ENCODE assay signal across 22 mouse cellular contexts in genomic region chr6:129184788-129185187, GRCm38 (mm10). TPM values are rescaled to one million over a fixed set of nuclear protein-coding genes. Genes with fewer than 3 reads are reported as not detected.
DNase-seq lines count a peak whose midpoint lies in the region; ATAC-seq and TF ChIP-seq lines count a peak whose summit lies in the region.
"Had no signal": no experiment of that assay in that cellular context is flagged by ENCODE, and none has a peak within 500 bp of the region (broad histone marks: within the 10 kb centered on the region; RNA-seq: fewer than 3 reads in every experiment).

No protein-coding gene starts in this region.

- TF ChIP-seq CTCF in kidney, postnatal 0 days (IDR thresholded peaks at IDR 0.05; ENCODE audit: low read depth) = no peak
- TF ChIP-seq CTCF in lung, postnatal 0 days (IDR thresholded peaks at IDR 0.05) = no peak
- TF ChIP-seq CTCF in embryonic fibroblast, embryonic 13.5 days (IDR thresholded peaks at IDR 0.05; ENCODE audit: borderline replicate concordance, insufficient read depth, low read length) = no peak
- TF ChIP-seq CTCF in stomach, postnatal 0 days (IDR thresholded peaks at IDR 0.05; ENCODE audit: low read depth) = no peak

- H3K27me3 ChIP-seq in kidney, postnatal 0 days (ENCODE audit: insufficient read depth, low read length) = no peaks in the 10 kb centered on the region
- H3K27me3 ChIP-seq in lung, postnatal 0 days (replicated peaks; ENCODE audit: insufficient read depth, low read length) = no peaks in the 10 kb centered on the region
- no peaks in the 10 kb centered on the region for H3K27me3 ChIP-seq in stomach, postnatal 0 days (ENCODE audit: control insufficient read depth, insufficient read depth, low read length)
- H3K27me3 ChIP-seq: forebrain, embryonic 13.5 days; heart, embryonic 13.5 days; liver, embryonic 15.5 days; neural tube, embryonic 15.5 days; Patski had no signal

- H3K9ac ChIP-seq in kidney, postnatal 0 days (ENCODE audit: low read depth, low read length) = no peak overlapping the region
- H3K9ac ChIP-seq in lung, postnatal 0 days (replicated peaks; ENCODE audit: low read depth) = 0 out of 2 replicates have a peak overlapping the region, but pooled peaks have one; percentile 16
- H3K9ac ChIP-seq in stomach, postnatal 0 days (ENCODE audit: low read length) = no peak overlapping the region
- H3K9ac ChIP-seq: forebrain, embryonic 13.5 days; heart, embryonic 13.5 days; liver, embryonic 15.5 days; neural tube, embryonic 15.5 days had no signal

- TF ChIP-seq EP300 in lung, postnatal 0 days (IDR thresholded peaks at IDR 0.05) = no peak
- no peak for TF ChIP-seq EP300 in stomach, postnatal 0 days (optimal IDR thresholded peaks at IDR 0.05)

- no peaks in the 10 kb centered on the region for H3K9me3 ChIP-seq in kidney, postnatal 0 days (replicated peaks; ENCODE audit: low read length)
- no peaks in the 10 kb centered on the region for H3K9me3 ChIP-seq in lung, postnatal 0 days (ENCODE audit: low read length)
- H3K9me3 ChIP-seq in stomach, postnatal 0 days (ENCODE audit: control insufficient read depth, low read length) = no peaks in the 10 kb centered on the region
- H3K9me3 ChIP-seq: forebrain, embryonic 13.5 days; heart, embryonic 13.5 days; liver, embryonic 15.5 days; neural tube, embryonic 15.5 days had no signal

- ATAC-seq in kidney, postnatal 0 days (replicated peaks; ENCODE audit: low FRiP score, low read depth) = no peak
- ATAC-seq in lung, postnatal 0 days = no peak
- ATAC-seq in stomach, postnatal 0 days (ENCODE audit: low FRiP score, low TSS enrichment) = no peak
- ATAC-seq: forebrain, embryonic 13.5 days; hindbrain, postnatal 0 days; Patski had no signal

- no peak overlapping the region for H3K27ac ChIP-seq in kidney, postnatal 0 days
- peak overlapping the region; percentile 38; the same call in 1 of the 2 replicates for H3K27ac ChIP-seq in lung, postnatal 0 days (ENCODE audit: low read length)
- H3K27ac ChIP-seq in embryonic fibroblast, embryonic 13.5 days (ENCODE audit: insufficient read depth, low read length) = peak overlapping the region; percentile 82
- H3K27ac ChIP-seq in stomach, postnatal 0 days (replicated peaks) = no peak overlapping the region
- H3K27ac ChIP-seq: forebrain, embryonic 13.5 days; heart, embryonic 13.5 days; hindbrain, postnatal 0 days; left cerebral cortex, adult 2 months; liver, embryonic 15.5 days; neural tube, embryonic 15.5 days had no signal

- WGBS in kidney, postnatal 0 days = 84% methylated on average over 5 of the region's 5 CpGs
- WGBS in lung, postnatal 0 days = 59% methylated on average over 5 of the region's 5 CpGs
- WGBS in stomach, postnatal 0 days = 65% methylated on average over 5 of the region's 5 CpGs

- H3K4me3 ChIP-seq in kidney, postnatal 0 days (replicated peaks; ENCODE audit: low read depth, low read length) = no peak overlapping the region
- H3K4me3 ChIP-seq in lung, postnatal 0 days (ENCODE audit: low read depth, low read length) = no peak overlapping the region
- peak overlapping the region; percentile 9; the same call in 1 of the 2 replicates for H3K4me3 ChIP-seq in embryonic fibroblast, embryonic 13.5 days (ENCODE audit: insufficient read depth, low read length)
- H3K4me3 ChIP-seq in stomach, postnatal 0 days (ENCODE audit: low read depth, low read length) = no peak overlapping the region
- H3K4me3 ChIP-seq: forebrain, embryonic 13.5 days; heart, embryonic 13.5 days; left cerebral cortex, adult 2 months; liver, embryonic 15.5 days; neural tube, embryonic 15.5 days had no signal

- H3K4me1 ChIP-seq in kidney, postnatal 0 days (replicated peaks; ENCODE audit: insufficient read depth, low read length) = no peaks in the 10 kb centered on the region
- H3K4me1 ChIP-seq in lung, postnatal 0 days (ENCODE audit: insufficient read depth, low read depth, low read length) = no peaks in the 10 kb centered on the region
- H3K4me1 ChIP-seq in embryonic fibroblast, embryonic 13.5 days (ENCODE audit: control insufficient read depth, insufficient read depth, low read length) = 0 out of 2 replicates have a peak, but pooled peaks cover 2% of the 10 kb centered on the region
- H3K4me1 ChIP-seq in stomach, postnatal 0 days (replicated peaks; ENCODE audit: control insufficient read depth, insufficient read depth) = no peaks in the 10 kb centered on the region
- H3K4me1 ChIP-seq: liver, embryonic 15.5 days had no signal

- H3K36me3 ChIP-seq in kidney, postnatal 0 days (ENCODE audit: insufficient read depth, low read length) = peaks cover 12% of the 10 kb centered on the region; the same call in 1 of the 2 replicates
- H3K36me3 ChIP-seq in lung, postnatal 0 days (ENCODE audit: insufficient read depth, low read length) = peaks cover 24% of the 10 kb centered on the region; the same call in 1 of the 2 replicates
- peaks cover 10% of the 10 kb centered on the region; the same call in 1 of the 2 replicates for H3K36me3 ChIP-seq in stomach, postnatal 0 days (ENCODE audit: control insufficient read depth, insufficient read depth, low read length)
- H3K36me3 ChIP-seq: neural tube, embryonic 15.5 days had no signal

- TF ChIP-seq POLR2A in embryonic fibroblast, embryonic 13.5 days (IDR thresholded peaks at IDR 0.05; ENCODE audit: low read depth, low read length) = no peak

- DNase-seq in kidney, postnatal 0 days (ENCODE audit: low spot score) = no peak
- no peak for DNase-seq in kidney, postnatal 10 days
- DNase-seq in lung, postnatal 0 days (ENCODE audit: low spot score) = no peak
- no peak for DNase-seq in lung, postnatal 25 days (ENCODE audit: low spot score)
- no peak for DNase-seq in stomach, postnatal 0 days (ENCODE audit: low spot score)
- DNase-seq in embryo, embryonic 9.5 days (ENCODE audit: extremely low spot score) = no peak
- DNase-seq: adrenal gland, postnatal 36 days; B cell, adult 2 months; cerebellum, adult 9-11 months; embryo, embryonic 11 days; right cerebral cortex, postnatal 25 days; thymus, adult 18-20 months had no signal

- peak overlapping the region; percentile 37; the same call in 1 of the 2 replicates for H3K4me2 ChIP-seq in kidney, postnatal 0 days (ENCODE audit: low read length)
- peak overlapping the region; percentile 61; the same call in 1 of the 2 replicates for H3K4me2 ChIP-seq in lung, postnatal 0 days (replicated peaks; ENCODE audit: low read depth, low read length)
- H3K4me2 ChIP-seq in stomach, postnatal 0 days (replicated peaks; ENCODE audit: low read depth) = peak overlapping the region; percentile 6; the same call in 1 of the 2 replicates
- H3K4me2 ChIP-seq: forebrain, embryonic 13.5 days; heart, embryonic 13.5 days; liver, embryonic 15.5 days; midbrain, embryonic 11.5 days; neural tube, embryonic 15.5 days had no signal

RNA-seq across cellular contexts. Expression of gene Clec2d, which starts 4.4 kb away (rescaled TPM):
- polyA plus RNA-seq in kidney, postnatal 0 days (2015; fragmentation: Nextera tagmentation; extraction: Ambion mirVana) = 1.0 and 1.4 TPM in 2 replicates
- polyA plus RNA-seq in lung, postnatal 0 days (2015; fragmentation: Nextera tagmentation; extraction: Ambion mirVana) = 4.5 and 5.1 TPM in 2 replicates
- polyA plus RNA-seq in embryonic fibroblast, embryonic 13.5 days (2011; ENCODE audit: insufficient read length, low read depth, missing spikeins) = 45.1 and 55.3 TPM in 2 replicates
- polyA plus RNA-seq in stomach, postnatal 0 days (2015; fragmentation: Nextera tagmentation; extraction: Ambion mirVana) = 0.42 and 0.87 TPM in 2 replicates
- polyA plus RNA-seq: forebrain, embryonic 13.5 days; hindbrain, postnatal 0 days; limb, embryonic 11.5 days; midbrain, embryonic 11.5 days had no signal

Comparison
In these comparisons a context has a peak if more than half of its experiments do, and no peak if none do; other contexts are left out.
1. H3K27ac ChIP-seq: peak in lung, postnatal 0 days (single experiment) and embryonic fibroblast, embryonic 13.5 days (single experiment); none in kidney, postnatal 0 days (single experiment) and stomach, postnatal 0 days (single experiment).
2. H3K4me2 ChIP-seq: peak in every context shown above with its lines; median percentile 61 in lung, postnatal 0 days; 37 in kidney, postnatal 0 days; 6 in stomach, postnatal 0 days.